Mouse (Mus musculus) E14TG2a.4 (cell line): ENCODE results near the gene Mfap3.

Experiments used
- H3K27me3 ChIP-seq: 2 replicates; pipeline ENCODE4 v1.6.1; 2014; ENCODE audit warnings: low read length, control low read depth; ENCODE audit not compliant: insufficient read depth
- H3K36me3 ChIP-seq: 2 replicates; pipeline ENCODE4 v1.6.1; 2014; ENCODE audit warnings: low read length, control low read depth; ENCODE audit not compliant: insufficient read depth
- H3K4me1 ChIP-seq: replicated peaks from 2 replicates; pipeline ENCODE4 v1.6.1; 2014; ENCODE audit warnings: low read depth, low read length, control low read depth
- H3K4me3 ChIP-seq: replicated peaks from 2 replicates; pipeline ENCODE4 v1.5.1; 2014; ENCODE audit warnings: mild to moderate bottlenecking, low read length
- H3K9me3 ChIP-seq: 2 replicates; pipeline ENCODE4 v1.6.1; 2014; ENCODE audit warnings: low read length, control low read depth
- CTCF ChIP-seq: conservative IDR thresholded peaks from 2 replicates; pipeline ENCODE4 v1.5.1; 2014; ENCODE audit warnings: low read length
- NANOG ChIP-seq: IDR thresholded peaks from 2 replicates; pipeline ENCODE4 v1.6.1; 2014; ENCODE audit warnings: borderline replicate concordance, low read length, mixed read lengths
- POU5F1 ChIP-seq: IDR thresholded peaks from 2 replicates; pipeline ENCODE4 v1.6.1; 2014; ENCODE audit warnings: low read length, borderline replicate concordance

The Mfap3 gene

DNA sequence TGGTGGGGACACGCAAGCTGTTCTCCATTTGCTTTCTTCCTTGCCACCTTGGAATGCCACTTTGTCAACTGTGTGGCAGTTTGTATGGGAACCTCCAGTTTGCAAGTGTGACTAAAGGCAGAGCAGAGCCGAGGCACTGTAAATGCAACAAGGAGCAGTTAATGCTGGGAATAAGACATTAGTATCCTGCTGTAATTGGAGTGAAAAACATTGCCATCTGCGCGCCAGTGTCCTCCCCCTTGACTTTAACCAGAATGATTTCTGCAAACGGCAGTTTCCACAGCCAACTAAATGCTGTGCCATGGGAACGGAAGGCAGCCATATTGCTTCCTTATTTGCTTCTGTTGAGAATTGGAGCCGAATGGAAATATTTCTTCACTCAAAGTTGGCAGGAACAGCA lies 3.6 kb downstream of the Mfap3 start:
- TF ChIP-seq POU5F1: no peak
- TF ChIP-seq NANOG: no peak
- TF ChIP-seq CTCF: no peak
- no peaks in the 10 kb centered on the region for H3K9me3 ChIP-seq
- no peaks in the 10 kb centered on the region for H3K27me3 ChIP-seq
- peaks cover 35% of the 10 kb centered on the region for H3K4me1 ChIP-seq
- H3K4me3 ChIP-seq: no peak overlapping the region
- peaks cover 35% of the 10 kb centered on the region for H3K36me3 ChIP-seq

DNA sequence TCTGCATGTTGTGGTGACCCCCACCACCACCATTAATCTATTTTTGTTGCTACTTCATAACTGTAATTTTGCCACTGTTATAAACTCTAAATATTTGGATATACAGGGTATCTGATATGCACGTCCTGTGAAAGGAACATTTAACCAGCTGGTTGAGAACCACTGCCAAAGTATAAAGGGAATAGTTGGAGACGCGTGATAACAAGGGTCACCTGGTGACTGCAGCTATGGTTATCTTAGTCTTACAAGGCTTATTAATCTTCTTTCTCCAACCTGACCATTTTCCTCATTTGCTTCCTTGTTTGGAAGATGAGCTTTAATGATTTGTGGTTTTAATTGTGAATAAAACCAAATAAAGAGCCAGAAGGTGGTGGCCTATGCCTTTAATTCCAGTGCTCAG lies 5.0 kb downstream of the Mfap3 start:
- TF ChIP-seq NANOG (no peak), POU5F1 (no peak)
- no peaks in the 10 kb centered on the region for H3K27me3 ChIP-seq
- peaks cover 47% of the 10 kb centered on the region for H3K36me3 ChIP-seq
- no peaks in the 10 kb centered on the region for H3K9me3 ChIP-seq
- H3K4me3 ChIP-seq: no peak overlapping the region
- H3K4me1 ChIP-seq: peaks cover 29% of the 10 kb centered on the region

DNA sequence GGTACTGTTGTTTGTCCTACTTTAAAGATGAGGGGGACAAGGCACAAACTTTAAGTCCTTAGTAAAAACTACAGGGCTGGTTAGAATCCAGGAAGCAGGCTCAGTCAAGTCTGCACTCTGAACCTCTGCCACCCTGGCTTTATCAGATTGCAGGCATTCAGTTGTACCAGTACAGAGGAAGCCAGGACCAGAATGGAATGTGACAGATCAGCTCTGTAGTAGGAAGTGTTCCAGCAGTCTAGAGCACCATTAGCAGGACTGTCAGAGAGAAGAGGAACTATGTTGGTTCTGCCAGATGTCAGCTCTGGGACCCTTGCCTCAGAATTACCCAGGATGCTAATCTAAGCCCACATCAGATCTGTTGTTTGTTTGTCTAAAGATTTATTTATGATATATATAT lies 6.1 kb downstream of the Mfap3 start:
- Histone ChIP-seq H3K36me3 (peaks cover 59% of the 10 kb centered on the region), H3K4me1 (peaks cover 25% of the 10 kb centered on the region), H3K27me3 (no peaks in the 10 kb centered on the region), H3K9me3 (no peaks in the 10 kb centered on the region), H3K4me3 (no peak overlapping the region)
- TF ChIP-seq CTCF (no peak), NANOG (no peak), POU5F1 (no peak)

DNA sequence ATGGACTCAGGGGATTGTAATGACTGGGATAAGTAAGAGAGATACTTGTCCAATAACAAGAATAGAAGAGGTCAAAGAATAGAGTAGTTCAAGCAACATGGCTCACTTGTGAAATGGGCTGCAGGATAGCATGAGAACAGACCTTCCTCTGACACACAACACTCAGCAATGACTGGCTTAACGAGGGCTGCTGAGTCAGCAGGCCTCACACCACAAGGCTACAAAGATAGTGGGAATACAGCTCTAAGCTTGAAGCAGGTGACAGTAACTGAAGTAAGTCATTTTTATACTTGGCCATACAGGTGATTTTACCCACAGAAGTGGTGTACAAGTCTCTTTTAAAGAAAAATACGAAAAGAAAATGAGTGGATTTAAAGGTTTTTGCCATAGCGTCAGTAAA lies 7.4 kb downstream of the Mfap3 start:
- Histone ChIP-seq H3K27me3 (no peaks in the 10 kb centered on the region), H3K4me1 (peaks cover 23% of the 10 kb centered on the region), H3K9me3 (no peaks in the 10 kb centered on the region), H3K36me3 (peaks cover 61% of the 10 kb centered on the region), H3K4me3 (no peak overlapping the region)
- TF ChIP-seq CTCF (no peak), POU5F1 (no peak), NANOG (no peak)

DNA sequence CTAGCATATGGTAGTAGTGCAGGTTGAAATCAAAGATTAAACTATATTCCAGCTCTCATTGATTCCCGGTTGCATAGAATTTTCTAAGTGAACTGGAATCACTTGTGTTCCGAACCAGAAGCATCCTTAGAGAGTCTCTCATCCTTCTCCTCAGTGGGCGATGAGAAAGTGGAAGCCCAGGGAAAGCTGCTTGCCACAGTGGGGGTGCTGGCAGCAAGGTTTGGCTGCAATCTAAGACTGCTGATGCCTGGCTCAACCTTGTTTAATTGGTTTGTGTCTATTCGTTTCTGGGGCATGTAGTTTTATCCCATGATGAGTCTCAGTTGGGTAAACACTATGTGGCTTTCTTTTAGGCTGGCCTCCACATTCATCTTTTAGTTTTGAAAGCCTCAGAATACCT lies 9.0 kb downstream of the Mfap3 start:
- Histone ChIP-seq H3K4me3 (no peak overlapping the region), H3K4me1 (peaks cover 19% of the 10 kb centered on the region), H3K9me3 (no peaks in the 10 kb centered on the region), H3K27me3 (no peaks in the 10 kb centered on the region), H3K36me3 (peaks cover 61% of the 10 kb centered on the region)
- no peak for TF ChIP-seq CTCF
- TF ChIP-seq NANOG: no peak
- no peak for TF ChIP-seq POU5F1

DNA sequence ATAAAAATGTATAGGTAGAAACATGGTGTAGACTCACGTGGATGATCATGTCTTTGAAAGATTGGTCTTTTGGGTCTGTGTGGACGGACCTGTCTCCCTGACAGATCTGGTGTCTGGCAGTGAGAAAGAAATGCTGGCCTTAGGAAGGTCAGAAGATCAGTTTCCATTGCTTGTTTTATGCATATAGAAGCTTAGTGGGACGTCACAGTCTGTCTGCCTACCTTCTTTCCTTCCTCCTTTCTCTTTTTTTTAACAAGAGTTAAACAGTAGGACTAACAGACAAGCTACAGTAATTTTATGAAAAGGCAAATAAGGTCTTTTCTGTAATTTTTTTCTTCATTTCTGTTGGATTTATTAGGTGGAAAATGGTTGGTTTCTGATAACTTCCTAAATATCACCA lies 10.6 kb downstream of the Mfap3 start:
- H3K36me3 ChIP-seq: peaks cover 66% of the 10 kb centered on the region
- H3K4me1 ChIP-seq: peaks cover 13% of the 10 kb centered on the region
- H3K27me3 ChIP-seq: no peaks in the 10 kb centered on the region
- H3K9me3 ChIP-seq: peaks cover 3% of the 10 kb centered on the region
- TF ChIP-seq POU5F1 (no peak), CTCF (no peak), NANOG (no peak)
- H3K4me3 ChIP-seq: no peak overlapping the region

DNA sequence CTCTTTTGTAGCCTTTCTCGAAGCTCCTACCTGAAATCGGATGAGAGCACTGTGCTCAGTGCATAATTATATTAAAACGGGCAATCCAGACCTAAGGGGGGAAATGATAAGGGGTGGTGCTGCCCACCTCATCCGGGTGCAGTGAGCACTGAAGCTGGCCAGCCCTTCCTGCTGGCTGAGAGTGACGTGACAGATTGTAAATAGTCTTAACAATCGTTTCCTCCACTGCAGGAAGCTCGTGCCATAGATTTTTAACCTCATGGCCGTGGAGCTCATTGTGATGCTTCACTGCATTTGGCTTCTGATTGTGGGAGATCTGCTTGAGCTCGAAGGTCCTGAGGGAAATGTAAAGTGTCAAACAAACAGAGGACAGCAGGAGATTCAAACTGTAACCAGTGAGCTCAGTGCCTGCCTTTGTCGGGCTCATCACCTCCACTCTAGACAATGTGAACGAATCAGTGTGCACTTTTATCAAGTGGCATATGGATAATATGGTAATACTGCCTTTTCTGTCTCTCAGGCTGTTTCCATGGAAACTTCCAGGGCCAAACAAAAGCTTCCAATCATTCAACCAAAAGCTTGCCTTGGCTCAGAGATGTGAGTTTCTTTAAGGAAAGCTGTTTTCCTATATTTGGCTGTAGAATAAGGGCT lies 13.0 kb downstream of the Mfap3 start:
- Histone ChIP-seq H3K4me3 (no peak overlapping the region), H3K4me1 (peaks cover 13% of the 10 kb centered on the region), H3K9me3 (peaks cover 12% of the 10 kb centered on the region), H3K36me3 (peaks cover 66% of the 10 kb centered on the region), H3K27me3 (no peaks in the 10 kb centered on the region)
- TF ChIP-seq POU5F1: no peak
- no peak for TF ChIP-seq NANOG
- TF ChIP-seq CTCF: no peak

DNA sequence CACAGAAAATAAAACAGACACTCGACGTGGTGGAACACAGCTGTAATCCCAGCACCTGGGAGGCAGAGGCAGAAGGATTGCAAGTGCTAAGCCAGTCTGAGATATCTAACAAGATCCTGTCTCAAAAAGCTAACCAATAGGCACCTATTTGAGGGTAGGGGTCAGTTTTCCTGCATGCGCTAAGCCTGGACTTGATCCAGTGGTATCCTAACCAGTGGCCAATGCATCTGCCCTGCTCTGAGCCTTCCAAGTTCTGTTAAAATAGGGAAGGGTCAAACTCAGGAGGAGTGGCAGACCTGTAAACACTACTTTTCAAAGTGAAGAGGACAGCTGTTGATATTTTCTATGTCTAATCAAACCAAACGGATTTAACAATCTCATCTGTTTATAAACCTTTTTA lies 13.8 kb downstream of the Mfap3 start:
- H3K27me3 ChIP-seq: no peaks in the 10 kb centered on the region
- no peak for TF ChIP-seq CTCF
- TF ChIP-seq NANOG: no peak
- H3K4me1 ChIP-seq: peaks cover 13% of the 10 kb centered on the region
- H3K4me3 ChIP-seq: no peak overlapping the region
- H3K9me3 ChIP-seq: peaks cover 12% of the 10 kb centered on the region
- H3K36me3 ChIP-seq: peaks cover 65% of the 10 kb centered on the region

DNA sequence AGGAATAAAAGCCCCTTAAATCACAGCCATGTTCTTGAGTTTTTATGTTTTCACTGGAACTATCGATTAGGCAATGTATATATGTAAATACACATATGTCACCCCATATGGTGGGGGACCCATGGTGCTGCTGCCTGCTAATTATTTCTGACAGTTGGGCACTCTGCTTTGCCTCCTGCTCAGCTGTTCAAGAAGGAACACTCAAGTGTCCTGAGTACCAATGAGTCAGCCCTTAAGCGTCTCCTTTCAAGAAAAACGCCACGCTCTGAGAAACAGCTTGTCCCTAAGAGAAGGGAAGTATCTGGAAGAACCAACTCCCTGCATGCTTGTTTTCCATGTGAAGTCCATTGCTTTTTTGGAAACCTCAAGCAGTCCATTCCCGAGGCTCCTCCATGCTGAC lies 17.4 kb downstream of the Mfap3 start:
- Histone ChIP-seq H3K9me3 (peaks cover 15% of the 10 kb centered on the region), H3K36me3 (peaks cover 29% of the 10 kb centered on the region), H3K4me3 (no peak overlapping the region), H3K27me3 (no peaks in the 10 kb centered on the region), H3K4me1 (peaks cover 12% of the 10 kb centered on the region)
- TF ChIP-seq CTCF: no peak

DNA sequence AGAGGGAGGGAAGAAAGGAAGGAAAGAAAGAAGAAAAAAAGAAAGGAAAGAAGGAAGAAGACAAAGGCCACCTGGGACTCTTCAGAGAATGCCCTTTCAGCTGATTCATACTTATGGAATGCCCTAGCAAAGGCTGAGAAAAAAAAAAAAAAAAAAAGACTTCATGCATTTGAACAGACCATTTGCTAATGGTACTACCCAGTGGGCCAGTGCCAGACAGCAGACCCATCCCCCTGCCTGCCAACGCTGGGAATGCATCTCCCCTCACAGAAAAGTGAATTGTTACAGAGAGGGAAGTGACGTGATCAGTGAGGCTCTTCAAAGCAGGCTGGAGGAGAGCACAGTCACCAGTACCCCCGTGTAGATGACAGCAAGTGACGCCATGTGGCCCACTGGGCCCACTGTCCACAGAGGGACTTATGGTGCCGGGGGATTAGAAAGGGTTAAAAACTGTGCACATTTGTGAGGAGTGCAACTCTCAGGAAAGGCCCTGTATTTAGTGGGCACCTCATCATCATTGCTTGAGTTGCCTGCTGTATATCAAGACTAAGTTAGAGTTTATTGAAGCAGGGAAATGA lies 21.5 kb downstream of the Mfap3 start:
- no peaks in the 10 kb centered on the region for H3K36me3 ChIP-seq
- H3K9me3 ChIP-seq: peaks cover 4% of the 10 kb centered on the region
- H3K4me1 ChIP-seq: no peaks in the 10 kb centered on the region
- no peak for TF ChIP-seq CTCF
- no peak for TF ChIP-seq POU5F1
- TF ChIP-seq NANOG: no peak
- H3K27me3 ChIP-seq: no peaks in the 10 kb centered on the region
- no peak overlapping the region for H3K4me3 ChIP-seq
